Mouse (Mus musculus) large intestine, adult 2 months (tissue): Measurements from ENCODE around the gene Gm42957. TPM values are rescaled to one million over a fixed set of nuclear protein-coding genes. Genes with fewer than 3 reads are reported as not detected.

Experiments used
- DNase-seq: peaks from one replicate; pipeline ENCODE4 v3.0.0-alpha.2; 2012; ENCODE audit warnings: low read depth, low spot score
- WGBS: fragments of 180-500 bp; shearing (Covaris S2); methylation state at CpG from one replicate; pipeline ENCODE4 v1.1.7; 2018; 5-methylcytosine and 5-hydroxymethylcytosine counted together
- polyA plus RNA-seq: library from polyadenylated mRNA; depleted of rRNA; stranded (reverse); fragments of >200 nt; gene quantifications from 2 replicates; pipeline ENCODE4 v1.2.3, GENCODE M21; 2012; rRNA removed

Gene Gm42957
- polyA plus RNA-seq, 1 experiment = 0.07 TPM

GRCm38 (mm10) chr3:96698993-96699690 lies 63.9 kb downstream of the Gm42957 start:
- DNase-seq = no peak
- 84% methylated on average over 19 of the region's 19 CpGs for WGBS

DNA sequence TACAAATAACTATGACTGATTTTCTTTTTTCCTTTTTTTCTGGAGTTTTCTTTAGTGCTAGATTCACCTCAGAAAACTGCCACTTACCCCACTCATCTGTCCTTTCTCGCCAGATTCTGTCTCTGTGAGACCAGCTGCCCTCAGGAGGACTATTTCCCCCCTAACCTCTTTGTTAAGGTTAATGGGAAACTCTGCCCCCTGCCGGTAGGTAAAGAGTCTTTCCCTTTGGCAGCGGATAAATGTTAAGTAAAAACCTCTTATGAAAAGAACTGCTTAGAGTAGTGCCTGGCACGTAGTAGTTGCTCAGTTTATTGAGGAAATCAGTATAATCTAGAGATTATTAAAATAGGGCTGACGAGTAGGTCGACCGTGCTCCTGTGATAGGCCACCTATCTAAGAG lies 65.1 kb downstream of the Gm42957 start:
- DNase-seq = no peak
- 50% methylated on average over 7 of the region's 7 CpGs for WGBS

DNA sequence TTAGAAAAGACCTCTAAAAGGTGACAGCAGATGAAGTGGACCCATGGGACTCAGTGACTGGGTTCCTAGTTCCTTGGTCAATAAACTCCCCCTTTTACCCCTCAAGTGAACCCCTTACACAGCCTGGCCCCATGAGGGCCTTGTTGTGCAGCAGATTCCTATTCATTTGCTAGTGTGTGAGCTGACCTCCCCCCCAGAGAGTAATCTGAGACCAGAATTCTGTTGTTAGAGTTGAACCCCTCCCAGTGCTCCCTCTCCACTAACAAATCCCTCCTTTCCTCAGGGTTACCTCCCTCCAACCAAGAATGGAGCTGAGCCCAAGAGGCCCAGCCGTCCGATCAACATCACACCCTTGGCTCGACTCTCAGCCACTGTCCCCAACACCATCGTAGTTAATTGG lies 65.7 kb downstream of the Gm42957 start:
- no peak for DNase-seq
- WGBS = 83% methylated on average over 4 of the region's 4 CpGs

Other genes with a start within 250 kb of the Gm42957 start
- not detected in 2 replicates for gene BC107364, start 183.2 kb upstream of the Gm42957 start, polyA plus RNA-seq
- gene Hfe2, start 110.3 kb upstream of the Gm42957 start, polyA plus RNA-seq = 0.05 TPM in 1 of 2 replicates, not detected in the other
- 325 and 536 TPM in 2 replicates for gene Txnip, start 77.5 kb upstream of the Gm42957 start, polyA plus RNA-seq
- gene Gm16253, start 58.5 kb upstream of the Gm42957 start, polyA plus RNA-seq = not detected in 2 replicates
- gene Polr3gl, start 41.3 kb upstream of the Gm42957 start, polyA plus RNA-seq = 7.5 and 8.0 TPM in 2 replicates
- 0.30 and 0.45 TPM in 2 replicates for gene Ankrd34a, start 38.8 kb upstream of the Gm42957 start, polyA plus RNA-seq
- gene Lix1l, start 34.3 kb upstream of the Gm42957 start, polyA plus RNA-seq = 6.9 and 7.5 TPM in 2 replicates
- gene Rbm8a, start 5.5 kb upstream of the Gm42957 start, polyA plus RNA-seq = 12.1 and 18.2 TPM in 2 replicates
- 31.4 and 36.6 TPM in 2 replicates for gene Pex11b, start 98 bp upstream of the Gm42957 start, polyA plus RNA-seq
- gene Itga10, start 10.1 kb downstream of the Gm42957 start, polyA plus RNA-seq = 1.3 and 1.6 TPM in 2 replicates
- gene Ankrd35, start 34.7 kb downstream of the Gm42957 start, polyA plus RNA-seq = 0.43 and 0.66 TPM in 2 replicates
- 17.5 and 23.4 TPM in 2 replicates for gene Pias3, start 60.9 kb downstream of the Gm42957 start, polyA plus RNA-seq
- 1.8 and 2.8 TPM in 2 replicates for gene Nudt17, start 73.1 kb downstream of the Gm42957 start, polyA plus RNA-seq
- 46.2 and 63.9 TPM in 2 replicates for gene Polr3c, start 92.2 kb downstream of the Gm42957 start, polyA plus RNA-seq
- 21.2 and 30.1 TPM in 2 replicates for gene Rnf115, start 92.2 kb downstream of the Gm42957 start, polyA plus RNA-seq
- gene Pdzk1, start 193.8 kb downstream of the Gm42957 start, polyA plus RNA-seq = 42.7 and 83.0 TPM in 2 replicates
- 4.2 and 5.2 TPM in 2 replicates for gene Cd160, start 193.9 kb downstream of the Gm42957 start, polyA plus RNA-seq